Mouse (Mus musculus) adipocyte (in vitro differentiated cells): Measurements from ENCODE around the gene Rnf141.

Experiments
- DNase-seq: peaks from one replicate; pipeline ENCODE4 v3.0.0-alpha.2; 2016; ENCODE audit warnings: low spot score

Gene Rnf141

GRCm38 (mm10) chr7:110833024-110833423 lies 11.2 kb downstream of the Rnf141 start:
- no peak for DNase-seq

GRCm38 (mm10) chr7:110823995-110824953 lies 20.0 kb downstream of the Rnf141 start:
- DNase-seq, result peak; percentile 70

GRCm38 (mm10) chr7:110823593-110823992 lies 20.7 kb downstream of the Rnf141 start:
- DNase-seq, result peak; percentile 30

- DNase-seq, result no peak
Observed at GRCm38 (mm10) chr7:110823076-110823475, 21.2 kb downstream of the Rnf141 start.

- DNase-seq, result no peak
Observed at GRCm38 (mm10) chr7:110822055-110822454, 22.2 kb downstream of the Rnf141 start.

- peak; percentile 65 for DNase-seq
Observed at GRCm38 (mm10) chr7:110821653-110822052, 22.6 kb downstream of the Rnf141 start.

GRCm38 (mm10) chr7:110821068-110821467 lies 23.2 kb downstream of the Rnf141 start:
- DNase-seq, result no peak

GRCm38 (mm10) chr7:110818787-110819350 lies 25.4 kb downstream of the Rnf141 start:
- DNase-seq, result no peak

- peak; percentile 80 for DNase-seq
Observed at GRCm38 (mm10) chr7:110818206-110818605, 26.1 kb downstream of the Rnf141 start.

- DNase-seq, result peak; percentile 86
Observed at GRCm38 (mm10) chr7:110816037-110816436, 28.2 kb downstream of the Rnf141 start.

GRCm38 (mm10) chr7:110813983-110814382 lies 30.3 kb downstream of the Rnf141 start:
- DNase-seq, result no peak

GRCm38 (mm10) chr7:110811529-110811928 lies 32.7 kb downstream of the Rnf141 start:
- no peak for DNase-seq

- no peak for DNase-seq
Observed at GRCm38 (mm10) chr7:110810995-110811394, 33.3 kb downstream of the Rnf141 start.

GRCm38 (mm10) chr7:110809585-110810557 lies 34.4 kb downstream of the Rnf141 start:
- DNase-seq, result no peak

- DNase-seq, result peak; percentile 31
Observed at GRCm38 (mm10) chr7:110808962-110809361, 35.3 kb downstream of the Rnf141 start.

GRCm38 (mm10) chr7:110807460-110808030 lies 36.7 kb downstream of the Rnf141 start:
- no peak for DNase-seq

- DNase-seq, result peak; percentile 61
Observed at GRCm38 (mm10) chr7:110804266-110804665, 40.0 kb downstream of the Rnf141 start.

GRCm38 (mm10) chr7:110803131-110803530 lies 41.1 kb downstream of the Rnf141 start:
- no peak for DNase-seq

GRCm38 (mm10) chr7:110801028-110801427 lies 43.2 kb downstream of the Rnf141 start:
- peak; percentile 86 for DNase-seq

- no peak for DNase-seq
Observed at GRCm38 (mm10) chr7:110797722-110798409, 46.4 kb downstream of the Rnf141 start.
